Mouse (Mus musculus) heart, embryonic 12.5 days (tissue): Measurements from ENCODE around the gene Anapc4. TPM values are rescaled to one million over a fixed set of nuclear protein-coding genes. Genes with fewer than 3 reads are reported as not detected.

Source experiments
- ATAC-seq: fragments of 200-750 bp; cut with Nextera tagmentation; 2 replicates; pipeline ENCODE4 v1.8.0; 2017; ENCODE audit warnings: moderate TSS enrichment, moderate library complexity; ENCODE audit not compliant: insufficient number of reproducible peaks, low FRiP score
- H3K27ac ChIP-seq: fragments of 300-500 bp; sonication (generic); 2 replicates; pipeline ENCODE4 v1.5.1; 2016; ENCODE audit warnings: mild to moderate bottlenecking, moderate library complexity; ENCODE audit not compliant: poor library complexity, severe bottlenecking
- H3K27me3 ChIP-seq: fragments of 300-500 bp; sonication (generic); replicated peaks from 2 replicates; pipeline ENCODE4 v1.6.1; 2016; ENCODE audit warnings: mild to moderate bottlenecking, moderate library complexity
- H3K36me3 ChIP-seq: fragments of 300-500 bp; sonication (generic); 2 replicates; pipeline ENCODE4 v1.6.1; 2016; ENCODE audit warnings: mild to moderate bottlenecking, moderate library complexity
- H3K4me1 ChIP-seq: fragments of 300-500 bp; sonication (generic); replicated peaks from 2 replicates; pipeline ENCODE4 v1.6.1; 2016; ENCODE audit warnings: mild to moderate bottlenecking
- H3K4me2 ChIP-seq: fragments of 300-500 bp; sonication (generic); 2 replicates; pipeline ENCODE4 v1.6.1; 2016; ENCODE audit warnings: mild to moderate bottlenecking, moderate library complexity
- H3K4me3 ChIP-seq: fragments of 300-500 bp; sonication (generic); 2 replicates; pipeline ENCODE4 v1.5.1; 2016; ENCODE audit warnings: mild to moderate bottlenecking
- H3K9ac ChIP-seq: fragments of 300-500 bp; sonication (generic); 2 replicates; pipeline ENCODE4 v1.6.1; 2016; ENCODE audit warnings: mild to moderate bottlenecking, moderate library complexity
- H3K9me3 ChIP-seq: fragments of 300-500 bp; sonication (generic); replicated peaks from 2 replicates; pipeline ENCODE4 v1.6.1; 2016; ENCODE audit warnings: mild to moderate bottlenecking, moderate library complexity
- WGBS: fragments of 180-500 bp; shearing (Covaris S2); methylation state at CpG from one replicate; pipeline ENCODE4 v1.1.7; 2016; 5-methylcytosine and 5-hydroxymethylcytosine counted together
- polyA plus RNA-seq: library from polyadenylated mRNA; unstranded; fragments of >200 nt; fragmentation: Nextera tagmentation; extraction: Ambion mirVana; gene quantifications from 2 replicates; pipeline ENCODE4 v1.2.1, GENCODE M21; 2016

Anapc4 gene
- polyA plus RNA-seq, 1 experiment from 2014 or later = 80.9 TPM

DNA sequence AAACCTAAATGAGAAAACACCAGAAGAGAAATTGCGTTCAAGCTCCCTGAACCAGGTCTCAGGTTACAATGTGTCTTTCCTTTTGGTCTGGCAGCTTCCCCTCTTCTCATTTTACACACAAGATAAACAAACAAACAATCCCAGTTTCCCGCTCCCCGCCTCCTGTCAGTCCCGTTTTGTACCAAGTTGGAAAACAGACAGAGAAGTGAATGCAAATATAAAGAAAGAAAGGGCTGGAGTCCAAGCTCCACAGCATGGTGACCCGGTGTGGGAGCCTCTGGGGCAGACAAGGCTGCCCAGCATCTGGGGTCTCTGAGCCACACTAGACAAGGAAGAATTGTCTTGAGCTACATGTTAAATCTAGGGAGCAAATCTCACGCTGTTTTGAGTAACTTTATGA lies 70.9 kb downstream of the Anapc4 start:
- H3K27me3 ChIP-seq = no peaks in the 10 kb centered on the region
- H3K27ac ChIP-seq = no peak overlapping the region
- no peak for ATAC-seq
- no peak overlapping the region for H3K4me3 ChIP-seq
- no peaks in the 10 kb centered on the region for H3K36me3 ChIP-seq
- H3K9me3 ChIP-seq = no peaks in the 10 kb centered on the region
- H3K4me1 ChIP-seq = peaks cover 5% of the 10 kb centered on the region; the same call in 1 of the 2 replicates
- WGBS = 30% methylated on average over 6 of the region's 6 CpGs
- H3K9ac ChIP-seq = no peak overlapping the region
- no peak overlapping the region for H3K4me2 ChIP-seq

DNA sequence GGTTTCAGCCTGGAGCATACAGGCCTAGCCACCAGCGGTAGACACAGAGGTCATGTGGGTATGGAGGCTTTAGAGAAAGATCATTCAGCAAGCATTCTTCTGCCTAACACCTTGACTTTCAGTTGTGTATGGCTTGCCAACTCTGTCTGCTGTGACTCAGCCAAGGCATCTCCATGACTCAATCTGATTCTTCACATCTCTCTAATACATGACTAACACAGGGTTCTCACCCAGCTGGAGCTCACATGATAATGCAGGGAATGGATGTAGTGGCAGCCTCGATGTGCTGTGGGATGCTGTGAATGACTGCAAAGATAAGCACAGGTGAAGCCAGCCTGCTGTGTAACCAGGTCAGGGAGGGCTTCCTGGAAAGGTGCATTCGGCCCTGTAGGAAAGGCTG lies 74.4 kb downstream of the Anapc4 start:
- 71% methylated on average over 3 of the region's 3 CpGs for WGBS
- H3K9ac ChIP-seq = no peak overlapping the region

DNA sequence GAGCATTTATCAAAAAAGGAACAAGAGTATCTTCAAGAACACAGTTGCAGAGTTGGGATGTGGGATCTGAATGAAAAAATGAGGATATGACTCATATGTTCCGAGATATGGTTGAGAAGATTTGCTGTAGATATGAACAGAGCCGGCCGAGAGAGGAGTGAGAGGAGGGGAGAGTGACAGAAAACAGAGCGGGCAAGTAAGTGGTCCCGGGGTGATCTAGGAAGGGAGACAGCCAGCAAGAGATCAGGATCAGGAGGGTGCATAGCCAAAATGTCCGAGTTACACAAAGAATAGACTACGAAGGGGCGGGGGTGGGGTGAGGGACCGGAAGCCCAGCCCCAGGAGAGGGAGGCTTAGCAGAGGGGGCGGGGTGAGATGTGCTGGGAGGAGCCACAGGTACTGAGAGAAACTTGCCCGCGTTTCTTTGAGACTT lies 76.4 kb downstream of the Anapc4 start:
- H3K4me1 ChIP-seq = 0 out of 2 replicates have a peak, but pooled peaks cover 5% of the 10 kb centered on the region
- peak; percentile 59; the same call in 1 of the 2 replicates for ATAC-seq
- no peak overlapping the region for H3K9ac ChIP-seq
- no peaks in the 10 kb centered on the region for H3K36me3 ChIP-seq
- H3K4me3 ChIP-seq = peak overlapping the region; percentile 34
- H3K4me2 ChIP-seq = peak overlapping the region; percentile 60
- H3K27ac ChIP-seq = 0 out of 2 replicates have a peak overlapping the region, but pooled peaks have one; percentile 30
- H3K27me3 ChIP-seq = no peaks in the 10 kb centered on the region; the same call in 1 of the 2 replicates
- 10% methylated on average over 12 of the region's 12 CpGs for WGBS
- H3K9me3 ChIP-seq = no peaks in the 10 kb centered on the region

More for the DNA sequence above, 74.4 kb downstream of the Anapc4 start:
- no peak overlapping the region for H3K27ac ChIP-seq
- H3K4me1 ChIP-seq = peaks cover 10% of the 10 kb centered on the region; the same call in 1 of the 2 replicates
- H3K4me3 ChIP-seq = no peak overlapping the region
- no peaks in the 10 kb centered on the region for H3K27me3 ChIP-seq
- H3K9me3 ChIP-seq = no peaks in the 10 kb centered on the region
- no peak overlapping the region for H3K4me2 ChIP-seq
- no peaks in the 10 kb centered on the region for H3K36me3 ChIP-seq
- ATAC-seq = no peak

DNA sequence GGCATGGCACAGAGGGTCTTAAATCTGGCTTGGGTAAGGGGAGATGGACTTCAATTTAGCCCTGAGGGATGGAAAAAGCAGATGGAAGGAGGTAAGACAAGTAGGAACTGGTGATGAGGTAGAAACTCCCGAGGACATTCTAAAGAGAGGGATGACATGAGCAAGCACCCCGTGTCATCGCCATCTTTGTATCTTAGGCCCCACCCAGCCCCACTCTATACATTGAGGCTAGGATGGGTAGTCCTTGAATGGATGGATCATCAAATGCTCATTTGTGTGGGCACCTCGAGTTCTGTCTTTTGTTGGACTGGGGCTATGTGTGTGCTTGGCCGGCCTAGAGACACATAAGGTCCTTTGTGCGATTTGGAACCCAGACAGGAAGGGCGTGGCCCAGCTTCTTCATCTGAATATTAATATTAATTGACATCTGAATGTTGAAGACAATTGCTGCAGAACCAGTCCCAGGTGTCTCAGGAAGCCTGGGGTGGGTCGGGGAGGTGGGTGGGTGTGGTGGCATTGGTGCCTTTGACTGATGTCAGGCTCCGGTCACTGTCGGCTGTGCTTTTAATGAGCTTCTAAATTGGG lies 77.6 kb downstream of the Anapc4 start:
- H3K27me3 ChIP-seq = no peaks in the 10 kb centered on the region; the same call in 1 of the 2 replicates
- ATAC-seq = no peak
- whole genome bisulfite sequencing = 82% methylated on average over 10 of the region's 10 CpGs

DNA sequence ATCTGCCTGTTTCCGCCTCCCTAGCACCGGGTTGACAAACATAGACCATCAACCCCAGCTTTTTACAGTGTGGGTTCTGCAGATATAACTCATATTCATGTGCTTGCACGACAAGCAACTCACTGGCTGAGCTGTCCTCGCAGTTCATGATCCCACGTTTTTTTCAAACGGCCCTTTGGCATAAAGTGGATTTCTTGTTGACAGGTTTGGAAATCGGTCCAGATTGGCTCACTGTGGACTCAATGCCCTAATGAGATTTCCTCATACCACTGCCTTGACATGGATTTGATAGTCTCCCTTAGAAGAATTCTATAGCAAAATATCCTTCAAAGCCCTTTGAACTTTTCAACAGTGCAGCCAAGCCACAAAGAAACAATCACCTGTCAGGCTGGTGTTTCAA lies 79.9 kb downstream of the Anapc4 start:
- no peaks in the 10 kb centered on the region for H3K36me3 ChIP-seq
- H3K9me3 ChIP-seq = no peaks in the 10 kb centered on the region
- H3K4me2 ChIP-seq = no peak overlapping the region
- no peak overlapping the region for H3K9ac ChIP-seq
- no peak overlapping the region for H3K27ac ChIP-seq
- H3K4me1 ChIP-seq = 0 out of 2 replicates have a peak, but pooled peaks cover 5% of the 10 kb centered on the region
- no peak for ATAC-seq
- 73% methylated on average over 7 of the region's 7 CpGs for WGBS
- no peaks in the 10 kb centered on the region; the same call in 1 of the 2 replicates for H3K27me3 ChIP-seq
- H3K4me3 ChIP-seq = no peak overlapping the region

More for the DNA sequence above, 77.6 kb downstream of the Anapc4 start:
- no peak overlapping the region for H3K27ac ChIP-seq
- no peaks in the 10 kb centered on the region for H3K9me3 ChIP-seq
- no peaks in the 10 kb centered on the region for H3K36me3 ChIP-seq
- no peak overlapping the region for H3K4me2 ChIP-seq
- 0 out of 2 replicates have a peak, but pooled peaks cover 5% of the 10 kb centered on the region for H3K4me1 ChIP-seq
- H3K4me3 ChIP-seq = no peak overlapping the region
- no peak overlapping the region for H3K9ac ChIP-seq

DNA sequence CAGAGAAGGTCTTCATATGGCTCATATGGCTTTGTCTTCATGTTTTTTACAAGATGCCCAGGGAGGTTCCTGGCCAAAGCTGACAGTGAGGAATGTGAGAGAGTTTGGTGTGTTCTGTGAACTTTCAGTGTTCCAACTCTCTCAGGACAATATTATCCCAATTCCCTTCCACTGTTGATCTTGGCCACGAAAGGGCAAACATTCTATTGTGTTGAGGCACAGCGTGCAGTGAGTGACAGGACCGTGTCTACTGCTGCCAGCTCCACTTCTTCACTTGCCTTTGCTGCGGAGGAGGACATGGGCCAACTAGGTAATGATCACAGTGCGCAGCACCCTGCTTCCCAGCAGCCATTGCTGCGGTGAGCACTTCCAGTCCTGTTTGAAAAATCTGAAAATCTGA lies 82.4 kb downstream of the Anapc4 start:
- Histone ChIP-seq H3K36me3 (no peaks in the 10 kb centered on the region), H3K27me3 (no peaks in the 10 kb centered on the region; the same call in 1 of the 2 replicates), H3K27ac (no peak overlapping the region), H3K4me2 (no peak overlapping the region), H3K4me1 (no peaks in the 10 kb centered on the region), H3K4me3 (no peak overlapping the region), H3K9ac (no peak overlapping the region), H3K9me3 (no peaks in the 10 kb centered on the region)
- 81% methylated on average over 6 of the region's 6 CpGs for WGBS
- no peak for ATAC-seq

Other genes starting within 250 kb of the Anapc4 start
- gene Sepsecs, start 164.3 kb upstream of the Anapc4 start, polyA plus RNA-seq = 6.4 and 7.7 TPM in 2 replicates
- gene Pi4k2b, start 92.4 kb upstream of the Anapc4 start, polyA plus RNA-seq = 10.5 and 10.9 TPM in 2 replicates
- 10.6 and 11.4 TPM in 2 replicates for gene Zcchc4, start 58.6 kb upstream of the Anapc4 start, polyA plus RNA-seq
- gene Slc34a2, start 204.1 kb downstream of the Anapc4 start, polyA plus RNA-seq = not detected in 2 replicates